Mouse (Mus musculus): Measurements from ENCODE around the gene Alg14.

- TF ChIP-seq CTCF (conservative IDR thresholded peaks at IDR 0.05 in 1 of 2, IDR thresholded peaks at IDR 0.05 in 1 of 2; ENCODE audit: low read depth in 2 of 2, low read length in 2 of 2) (no peak), EP300 (IDR thresholded peaks at IDR 0.05; ENCODE audit: low read length) (no peak), USF1 (IDR thresholded peaks at IDR 0.05; ENCODE audit: low read depth, low read length) (no peak), BHLHE40 (IDR thresholded peaks at IDR 0.05; ENCODE audit: low read depth, low read length) (no peak), USF2 (conservative IDR thresholded peaks at IDR 0.05; ENCODE audit: low read depth, low read length) (no peak), POLR2A (IDR thresholded peaks at IDR 0.05; ENCODE audit: low read depth, low read length) (no peak), MAX (IDR thresholded peaks at IDR 0.05; ENCODE audit: low read length) (no peak), MAFK (IDR thresholded peaks at IDR 0.05; ENCODE audit: insufficient replicate concordance, low read length) (no peak), ZMIZ1 (IDR thresholded peaks at IDR 0.05; ENCODE audit: low read depth, low read length) (no peak), POLR2AphosphoS2 (IDR thresholded peaks at IDR 0.05; ENCODE audit: low read depth, low read length) (no peak)
These were observed 11.9 kb upstream of the Alg14 start for GRCm38 (mm10) chr3:121279679-121280078.
